Mouse (Mus musculus): ENCODE measurements at regions not wholly inside any gene's neighbourhood (a gene's known extent, or its start where the extent isn't known, plus 50 kb on each side); places are given as distances from the start of the nearest gene placed in this dataset.

DNA sequence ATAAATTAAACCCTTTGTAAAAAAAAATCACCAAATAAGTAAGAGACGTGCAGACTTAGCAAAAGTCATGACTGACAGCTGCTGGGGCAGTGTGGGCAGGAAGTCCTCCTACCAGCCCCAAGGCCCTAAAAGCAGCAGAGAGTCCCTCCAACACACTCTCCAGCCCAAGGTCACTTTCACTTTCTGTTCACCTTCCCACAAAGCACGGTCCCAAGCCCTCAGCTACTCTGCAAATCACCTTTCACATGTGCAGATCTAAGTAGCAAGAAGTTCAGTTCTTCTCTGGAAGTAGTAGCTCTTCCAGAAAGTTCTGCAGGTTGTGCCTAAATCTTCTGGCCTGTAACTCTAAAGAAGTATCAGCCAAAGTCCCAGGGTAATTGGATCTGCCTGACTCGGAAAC lies 120.8 kb upstream of the Gm26657 start:
- DNase-seq, result no peak

DNA sequence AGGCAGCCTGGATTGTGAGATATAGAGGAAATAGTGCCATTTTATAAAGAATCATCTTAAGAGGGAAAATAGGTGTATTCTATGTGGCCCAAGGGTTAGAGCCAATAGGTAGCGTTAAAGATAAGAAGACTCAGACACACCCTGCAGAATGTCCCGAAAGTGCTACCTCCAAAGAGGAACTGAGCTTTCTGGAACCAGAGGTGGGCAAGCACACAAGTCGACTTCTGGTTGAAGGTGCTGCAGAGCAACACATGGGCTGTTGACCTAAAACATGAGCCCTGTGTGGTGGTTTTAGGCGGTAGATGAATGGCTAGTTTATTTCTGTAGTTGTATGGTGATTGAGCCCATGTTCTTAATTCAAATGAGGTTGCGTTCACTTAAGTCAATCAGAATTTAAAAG lies 121.4 kb upstream of the Gm26657 start:
- no peak for DNase-seq

DNA sequence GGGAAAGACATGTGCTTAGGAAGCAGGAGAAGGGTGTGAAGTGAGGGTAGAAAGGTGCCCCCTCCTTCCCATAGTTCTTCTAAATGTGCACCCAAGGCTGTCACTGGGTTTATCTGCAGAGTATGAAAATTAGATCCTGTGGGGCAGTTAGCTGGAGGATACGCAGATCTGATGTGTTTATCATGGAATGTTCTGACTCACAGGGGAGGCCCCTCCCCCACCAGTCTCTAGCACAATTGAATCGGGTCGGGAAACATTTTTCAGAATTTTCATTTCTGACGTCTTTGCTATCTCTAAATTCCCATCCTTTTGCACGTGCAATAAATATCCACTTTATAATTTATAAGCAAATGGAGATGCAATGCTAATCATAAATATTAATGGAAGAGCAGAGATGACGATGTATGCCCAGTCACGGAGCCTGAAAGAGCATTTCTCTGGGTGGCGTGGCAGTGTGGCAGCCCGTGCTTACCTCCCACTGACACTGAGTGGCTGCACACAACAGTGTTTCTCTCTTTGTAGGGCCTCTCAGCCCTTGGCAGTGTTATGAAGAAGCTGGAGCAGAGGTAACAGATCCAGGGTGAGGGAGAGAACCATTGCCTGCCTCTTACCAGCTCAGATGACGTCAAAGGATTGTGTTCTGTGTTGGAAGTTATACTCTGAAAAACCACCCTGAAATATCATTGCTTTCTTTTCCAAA lies 122.1 kb upstream of the Gm26657 start:
- no peak for DNase-seq

DNA sequence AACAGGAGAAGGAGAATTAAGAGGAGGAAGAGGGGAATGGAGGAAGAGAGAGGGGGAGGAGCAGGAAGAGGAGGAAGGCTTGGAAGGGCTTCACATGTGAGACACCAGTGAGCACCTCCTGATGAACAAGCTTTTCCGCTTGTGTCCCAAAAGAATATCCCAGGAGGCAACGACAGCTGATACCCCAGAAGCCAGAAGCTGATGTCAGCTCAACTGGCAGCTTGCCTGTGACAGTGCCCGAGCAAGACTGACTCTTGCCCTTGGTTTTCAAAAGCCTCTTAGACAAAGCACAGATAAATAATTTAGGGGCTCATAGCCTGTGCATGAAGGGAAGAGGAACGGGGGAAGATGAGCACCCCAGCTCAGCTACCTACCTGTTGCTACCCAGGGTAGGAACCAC lies 127.5 kb upstream of the Gm26657 start:
- DNase-seq, result no peak

DNA sequence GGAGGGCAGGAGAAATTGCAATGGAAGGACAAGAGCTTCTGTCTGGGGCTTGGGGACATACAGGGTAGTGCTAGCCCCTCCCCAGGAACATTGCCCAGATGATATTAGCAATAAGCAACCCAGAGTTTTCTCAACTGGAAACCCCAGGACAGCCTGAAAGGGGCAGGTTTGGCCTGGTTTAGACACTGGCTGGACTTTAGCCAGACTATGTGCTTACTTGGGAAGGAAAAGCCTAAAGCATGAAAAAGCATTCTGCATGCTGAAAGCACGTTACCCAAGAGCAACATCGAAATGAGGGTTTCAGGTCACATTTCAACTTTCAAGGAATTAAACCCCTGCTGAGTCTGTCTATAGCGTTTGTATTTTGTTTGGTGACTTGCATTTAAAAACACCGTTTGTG lies 128.1 kb upstream of the Gm26657 start:
- DNase-seq, result no peak

DNA sequence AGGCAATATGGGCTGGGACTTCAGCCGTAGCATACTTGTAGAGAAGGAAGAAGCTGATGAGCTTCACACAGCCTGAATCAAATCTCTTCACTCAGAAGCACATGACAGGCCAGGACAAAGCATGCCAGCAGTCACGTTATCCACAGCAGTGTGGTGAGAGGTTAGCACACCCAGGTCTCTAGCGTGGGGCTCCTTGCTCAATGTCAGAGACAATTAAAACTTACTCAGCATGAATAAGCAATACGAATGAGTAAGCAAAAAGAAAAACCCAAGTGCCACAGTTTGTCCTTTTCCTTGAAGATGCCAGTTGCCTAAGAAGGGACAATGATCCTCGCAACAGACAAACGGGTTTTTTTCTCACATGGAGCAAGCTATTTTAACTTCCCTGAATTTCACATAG lies 129.6 kb upstream of the Gm26657 start:
- no peak for DNase-seq

DNA sequence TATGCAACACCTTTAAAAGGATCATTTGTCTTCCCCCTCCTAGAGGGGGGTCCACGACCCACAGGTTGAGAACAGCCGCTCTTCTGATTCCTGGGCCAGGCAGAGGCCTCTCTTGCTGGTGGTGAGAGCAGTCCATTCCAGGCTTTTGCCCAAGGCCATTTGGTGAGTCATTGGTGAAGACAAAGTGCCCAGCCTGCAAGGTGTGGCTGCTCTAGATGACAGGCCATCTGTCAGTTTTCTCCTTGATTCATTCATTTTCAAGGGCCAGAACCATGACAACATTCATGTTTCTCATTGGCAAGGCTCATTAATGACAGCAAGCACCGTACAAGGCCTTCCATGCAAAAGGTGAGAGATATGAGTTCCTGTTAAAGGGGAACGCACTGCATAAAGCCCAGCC lies 131.2 kb upstream of the Gm26657 start:
- DNase-seq, result no peak

DNA sequence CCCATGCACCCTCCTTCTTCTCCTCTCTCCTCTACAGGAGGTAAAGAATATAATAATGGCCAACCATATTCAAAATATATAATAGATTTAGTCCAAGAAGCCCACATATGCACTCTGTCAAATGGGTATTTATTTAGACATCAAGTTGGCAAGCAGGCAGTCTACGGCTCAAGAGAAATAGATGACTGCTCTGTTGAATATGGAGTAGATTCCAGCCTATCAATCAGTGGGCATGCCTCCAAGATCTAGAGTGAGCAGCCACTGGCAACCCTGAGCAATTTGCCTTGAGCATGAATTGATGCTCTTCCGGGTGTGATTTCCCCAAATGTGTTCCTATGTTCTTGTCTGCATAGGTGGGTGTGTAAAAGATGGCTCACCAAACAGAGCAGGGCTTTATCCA lies 141.5 kb upstream of the Gm26657 start:
- DNase-seq, result no peak

DNA sequence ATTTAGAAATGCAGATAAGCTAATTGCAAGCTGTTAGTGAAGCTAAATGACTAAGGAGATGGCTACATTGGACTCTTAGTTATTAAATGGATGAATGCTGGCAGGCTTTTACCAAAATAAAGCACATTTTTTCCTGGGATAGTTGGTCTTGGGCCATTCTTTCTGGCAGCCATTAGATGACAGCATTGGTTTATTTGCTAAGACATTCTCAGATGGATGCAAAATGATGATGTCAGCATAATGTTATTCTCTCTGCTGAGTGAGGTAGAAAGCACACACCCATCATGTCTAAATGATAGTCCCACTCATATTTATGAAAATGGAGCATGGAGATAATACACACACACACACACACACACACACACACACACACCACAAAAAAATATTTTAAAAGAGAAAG lies 141.9 kb upstream of the Gm26657 start:
- DNase-seq, result no peak

DNA sequence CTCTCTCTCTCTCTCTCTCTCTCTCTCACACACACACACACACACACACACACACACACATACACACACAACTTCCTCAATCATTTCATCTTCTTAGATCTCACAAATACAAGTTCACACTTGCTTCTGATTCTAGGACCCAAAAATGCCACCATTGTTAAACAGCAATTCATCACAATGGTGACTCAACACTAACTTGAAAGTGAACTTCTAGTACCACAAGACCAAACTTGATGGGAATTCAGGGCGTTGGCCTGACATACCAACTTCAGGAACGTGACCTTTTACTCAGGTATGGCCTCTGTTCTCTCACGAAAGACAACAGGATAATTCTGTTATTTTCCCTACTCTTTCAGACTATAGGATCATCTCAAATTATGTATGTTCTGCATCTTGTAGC lies 157.5 kb upstream of the Gm26657 start:
- DNase-seq, result no peak

DNA sequence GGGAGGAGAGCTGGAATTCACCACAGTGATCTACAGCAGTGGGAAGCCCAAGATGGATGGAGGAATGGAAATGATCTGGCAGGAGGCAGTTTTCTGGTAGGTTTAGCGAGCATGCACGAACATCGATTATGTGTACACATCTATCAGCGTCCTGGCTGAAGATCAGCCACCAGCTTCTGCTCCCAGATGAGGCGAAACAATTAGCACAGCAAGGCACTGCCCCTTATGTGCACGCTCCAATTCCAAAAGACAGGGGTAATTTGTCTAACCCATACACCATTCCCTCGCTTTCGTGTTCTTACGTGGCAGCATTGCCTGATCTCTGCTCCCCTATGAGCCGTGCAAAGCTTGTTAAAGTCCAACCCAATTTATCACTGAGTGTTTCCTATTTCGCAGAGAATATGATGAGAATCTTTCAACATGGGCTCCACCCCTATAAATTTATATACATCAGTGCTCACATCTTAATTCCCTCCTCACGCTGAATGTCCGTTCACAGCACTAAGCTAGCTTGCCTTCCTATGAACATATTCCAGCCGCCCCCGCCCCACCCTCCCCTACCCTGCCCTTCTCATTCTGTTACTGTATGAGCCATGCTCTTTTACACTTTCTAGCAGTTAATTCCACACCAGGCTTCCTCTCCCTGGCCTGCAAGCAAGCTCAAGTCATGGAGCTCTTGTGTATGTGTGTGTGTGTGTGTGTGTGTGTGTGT lies 162.9 kb upstream of the Gm26657 start:
- DNase-seq, result no peak

DNA sequence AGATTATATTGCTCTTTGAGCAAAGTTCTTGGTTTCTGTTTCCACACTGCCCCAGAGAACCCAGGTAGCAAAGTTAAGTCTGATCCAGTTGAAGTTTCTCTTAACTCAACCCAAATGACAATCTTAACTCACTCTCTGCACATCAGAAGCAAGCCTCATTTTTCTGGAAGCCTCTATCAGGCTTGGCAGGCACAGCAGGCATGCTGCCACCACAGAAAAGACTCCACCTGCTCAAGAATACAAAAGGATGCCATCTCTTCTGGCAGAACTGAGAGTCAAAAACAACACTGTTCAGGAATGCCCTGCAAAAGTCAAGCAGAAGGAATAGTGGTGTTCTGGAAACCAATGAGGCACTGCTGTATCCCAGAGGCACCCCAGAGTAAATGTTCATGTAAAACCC lies 187.7 kb upstream of the Gm26657 start:
- DNase-seq, result no peak

DNA sequence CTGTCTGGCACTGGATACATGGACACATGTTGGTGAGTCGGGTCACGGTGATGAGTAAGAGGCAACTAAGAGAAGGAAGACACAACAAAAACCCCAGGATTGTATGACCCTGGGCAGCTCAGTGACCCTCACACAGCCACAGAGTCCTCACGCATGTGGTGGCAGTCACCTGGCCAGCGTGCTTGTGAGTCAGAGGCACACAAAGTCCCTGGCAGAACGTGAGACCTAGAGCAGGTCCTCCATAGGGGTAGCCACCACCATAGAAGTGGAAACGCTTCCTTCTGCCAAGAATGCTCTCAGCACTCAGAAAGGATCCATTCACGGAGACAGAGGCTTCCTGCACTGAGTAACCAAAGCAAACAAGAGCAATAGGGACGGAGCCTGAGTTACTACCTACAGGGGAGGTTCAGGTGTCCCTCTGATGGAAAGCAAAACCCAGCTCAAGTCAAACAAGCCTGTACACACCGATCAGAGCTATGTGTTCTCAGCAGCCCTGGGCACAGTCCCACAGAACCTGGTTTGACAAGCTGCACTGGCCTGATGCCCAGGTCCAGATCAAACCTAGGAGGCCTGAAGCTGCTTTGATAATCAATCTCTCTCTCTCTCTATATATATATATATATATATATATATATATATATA lies 206.4 kb upstream of the Gm26657 start:
- no peak for DNase-seq

DNA sequence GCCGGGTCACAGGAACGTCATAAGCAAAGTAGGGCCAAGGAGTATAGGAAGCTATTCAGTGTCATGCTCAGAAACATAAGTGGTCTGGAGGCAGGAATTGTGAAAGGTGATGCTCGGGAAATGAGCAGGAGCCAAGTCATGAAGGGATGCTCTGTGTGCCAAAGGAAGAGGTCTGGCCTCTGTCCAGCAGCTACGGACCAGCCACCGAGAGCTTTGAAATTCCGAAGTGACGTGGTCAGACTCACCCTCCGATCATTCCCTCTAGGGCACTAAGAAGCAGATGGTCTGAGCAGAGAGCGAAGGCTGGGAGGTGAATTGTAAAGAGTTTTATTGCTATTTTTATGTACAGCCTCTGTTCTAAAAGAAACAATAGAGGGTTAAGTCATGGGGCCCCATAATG lies 206.9 kb upstream of the Gm26657 start:
- no peak for DNase-seq

DNA sequence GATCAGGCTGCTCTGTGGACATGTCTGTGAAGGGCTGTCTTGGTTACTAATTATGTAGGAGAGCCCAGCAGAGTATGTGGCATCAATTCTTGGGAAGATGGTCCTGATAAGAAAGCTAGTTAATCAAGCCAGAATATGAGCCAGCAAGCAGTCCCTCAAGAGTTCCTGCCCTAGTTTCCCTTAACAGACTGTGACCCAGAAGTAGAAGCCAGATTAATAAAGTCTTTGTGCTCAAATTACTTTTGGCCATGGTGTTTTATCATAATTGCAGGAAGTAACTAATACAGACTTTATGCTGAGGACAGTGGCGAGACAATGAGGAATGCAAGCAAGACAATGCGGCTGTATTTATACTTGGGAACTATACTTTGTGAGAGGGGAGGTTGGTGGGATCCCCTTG lies 211.3 kb upstream of the Gm26657 start:
- DNase-seq, result no peak

DNA sequence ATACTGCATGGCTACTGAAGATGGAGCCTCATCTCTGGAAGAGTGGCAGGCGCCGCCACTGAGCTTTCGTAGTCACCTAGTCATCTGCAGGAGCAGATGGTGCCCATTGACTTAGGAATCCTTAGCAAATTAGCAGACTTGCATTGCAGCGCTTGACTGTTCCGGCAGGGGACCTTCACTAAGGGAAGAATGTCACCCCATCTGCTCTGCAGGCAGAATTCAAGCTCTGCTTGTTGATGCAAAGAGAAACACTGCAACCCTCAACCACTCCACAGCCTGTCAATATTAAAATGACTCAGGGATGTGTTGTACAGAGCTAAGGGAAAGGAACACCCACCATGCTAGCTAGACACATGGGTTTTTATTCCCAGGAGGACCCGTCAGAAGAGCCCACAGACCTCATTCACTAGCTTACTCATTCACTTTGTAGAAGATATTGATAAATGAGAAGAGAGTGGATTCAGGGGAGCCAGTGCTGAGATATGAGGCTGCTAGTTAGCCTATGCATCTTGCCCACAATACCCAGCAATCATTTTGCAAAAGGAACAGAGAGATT lies 215.4 kb upstream of the Gm26657 start:
- DNase-seq, result no peak

DNA sequence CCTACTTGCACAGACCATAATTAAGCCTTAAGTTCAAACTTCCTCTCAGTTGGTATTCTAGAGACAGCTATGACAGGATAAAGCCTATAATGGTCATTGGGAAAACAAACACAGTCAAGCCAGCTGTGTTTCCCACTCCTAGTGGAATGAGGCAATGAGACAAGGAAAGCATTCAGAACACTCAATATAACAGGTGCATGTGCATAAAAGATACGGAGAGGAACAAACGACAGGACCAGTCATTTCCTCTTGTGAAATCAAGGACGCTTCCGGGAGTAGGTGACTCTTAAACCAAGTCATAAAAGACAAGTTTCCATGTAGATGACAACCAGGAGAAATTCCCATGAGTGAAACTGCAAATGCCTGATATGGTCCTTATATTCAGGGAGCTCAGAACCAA lies 232.1 kb upstream of the Gm26657 start:
- no peak for DNase-seq

DNA sequence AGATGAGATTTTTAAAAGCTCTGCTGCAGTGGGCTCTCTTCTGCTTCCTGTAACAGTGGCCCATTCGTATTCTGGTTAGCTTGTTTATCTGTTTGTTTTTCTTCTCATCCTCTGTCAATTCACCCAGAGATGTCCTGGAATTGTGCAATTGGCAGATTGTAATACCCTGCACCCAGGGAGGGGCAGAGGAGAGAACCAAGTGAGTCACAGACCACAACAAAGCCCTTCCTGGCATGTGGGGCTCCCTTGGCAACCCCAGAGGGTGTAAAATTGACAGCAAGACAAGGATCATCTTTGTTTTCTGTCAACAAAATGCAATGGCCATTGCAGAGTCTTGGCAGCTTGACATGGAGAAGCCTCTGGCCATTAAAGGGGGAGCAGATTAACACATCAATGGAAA lies 233.1 kb upstream of the Gm26657 start:
- no peak for DNase-seq

DNA sequence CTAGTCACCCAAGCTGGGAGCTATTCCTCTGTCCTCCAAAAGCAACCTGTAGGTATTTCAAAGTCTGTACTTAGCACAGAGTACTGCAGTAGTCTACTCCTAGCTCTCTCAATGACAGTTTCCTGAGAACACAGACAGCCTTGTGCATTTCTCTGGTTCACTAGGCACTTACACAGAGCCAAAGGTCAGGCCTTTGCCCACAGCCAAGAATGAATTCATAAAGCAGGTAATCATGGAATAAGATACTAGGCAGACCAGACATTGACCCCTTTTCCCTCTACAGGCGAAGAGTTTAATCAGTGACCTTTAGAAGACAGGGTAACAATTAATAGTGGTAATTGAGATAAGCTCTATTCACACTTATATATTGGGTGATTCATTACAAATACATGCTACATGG lies 233.8 kb upstream of the Gm26657 start:
- no peak for DNase-seq

DNA sequence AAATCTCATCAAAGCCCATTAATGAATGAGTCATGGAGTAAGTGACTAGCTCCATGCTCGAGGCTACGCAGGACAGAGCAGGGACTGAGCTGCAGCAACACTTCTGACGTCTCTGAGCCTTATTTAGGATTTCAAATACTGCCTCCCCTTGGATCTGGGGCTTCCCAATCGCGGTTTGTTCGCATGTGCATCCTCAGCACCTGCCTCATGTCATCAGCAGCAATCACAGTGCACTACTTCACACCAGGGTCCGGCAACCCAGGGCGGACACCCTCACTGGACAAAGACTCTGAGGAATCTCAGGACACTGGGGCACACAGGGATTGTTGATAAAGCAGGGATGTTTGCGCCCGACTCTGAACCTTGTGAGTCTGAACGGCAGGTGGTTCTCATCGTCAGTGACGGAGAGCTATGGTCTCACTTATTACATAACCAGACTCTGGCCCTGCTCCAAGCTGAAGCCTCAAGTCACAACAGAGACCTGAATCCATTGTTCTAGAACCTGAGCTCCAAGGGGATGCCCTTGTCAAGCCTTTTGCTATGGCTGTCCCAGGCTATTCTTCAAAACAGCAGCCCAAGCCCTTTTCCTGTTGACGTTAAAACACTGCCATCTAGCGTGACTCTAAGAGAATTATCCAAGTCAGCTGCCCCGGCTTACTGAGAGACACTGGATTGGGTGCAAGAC lies 247.2 kb upstream of the Gm26657 start:
- DNase-seq, result no peak

DNA sequence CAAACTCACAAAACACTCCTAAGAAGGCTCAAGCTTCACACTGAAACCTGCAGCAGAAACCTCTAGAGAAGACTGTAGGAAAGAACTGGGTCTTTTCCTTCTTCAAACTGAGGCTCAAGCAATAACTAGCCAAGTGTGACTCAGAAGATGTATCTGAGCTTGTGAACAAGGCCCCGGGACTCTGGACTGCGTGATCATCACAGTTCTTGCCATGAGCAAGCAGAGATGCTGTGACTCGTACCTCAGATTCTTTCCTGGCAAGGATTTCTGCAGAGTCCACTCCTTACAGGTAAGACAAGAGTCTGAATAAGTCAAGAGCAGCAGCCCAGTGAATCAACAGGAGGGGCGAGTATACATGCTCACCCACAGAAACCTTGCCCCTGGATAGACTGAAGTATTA lies 250.5 kb upstream of the Gm26657 start:
- DNase-seq, result no peak

DNA sequence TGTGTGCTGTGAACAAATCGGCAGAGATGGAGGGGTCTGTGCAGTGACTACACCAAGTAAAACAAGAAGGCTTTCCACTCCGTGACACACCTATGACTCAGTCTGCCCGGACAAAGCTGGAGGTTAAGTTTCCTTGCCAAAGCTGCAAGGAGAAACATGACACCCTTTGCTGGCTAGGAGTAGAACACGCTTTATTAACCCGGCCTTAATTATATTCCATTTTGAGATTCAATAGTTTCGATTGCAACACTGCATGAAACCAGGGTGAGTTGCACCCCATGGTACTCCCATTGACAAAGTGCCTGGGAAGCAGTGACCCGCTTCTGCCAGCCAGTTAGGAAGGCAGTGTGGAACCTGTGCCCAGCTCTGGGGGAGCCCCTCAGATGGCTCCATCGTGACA lies 256.2 kb upstream of the Gm26657 start:
- DNase-seq, result no peak

DNA sequence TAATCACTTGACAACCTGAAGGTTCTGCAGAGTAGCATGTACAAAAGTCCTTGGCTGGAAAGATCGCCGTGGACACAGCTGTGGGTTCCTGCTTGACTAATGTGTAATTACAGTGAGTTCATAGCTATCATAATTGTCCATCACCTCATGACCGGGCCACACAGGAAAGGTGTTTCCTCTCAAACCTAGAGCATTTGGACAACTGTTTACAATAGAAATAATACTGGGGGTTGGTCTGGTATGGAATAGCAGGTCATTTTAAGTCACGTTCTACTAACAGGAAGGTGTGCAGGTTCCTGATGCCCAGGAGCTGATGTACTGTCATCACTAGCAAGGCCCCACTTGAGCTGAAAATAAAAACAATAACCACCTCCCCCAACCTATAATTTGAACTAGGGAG lies 283.1 kb upstream of the Gm26657 start:
- DNase-seq, result no peak

DNA sequence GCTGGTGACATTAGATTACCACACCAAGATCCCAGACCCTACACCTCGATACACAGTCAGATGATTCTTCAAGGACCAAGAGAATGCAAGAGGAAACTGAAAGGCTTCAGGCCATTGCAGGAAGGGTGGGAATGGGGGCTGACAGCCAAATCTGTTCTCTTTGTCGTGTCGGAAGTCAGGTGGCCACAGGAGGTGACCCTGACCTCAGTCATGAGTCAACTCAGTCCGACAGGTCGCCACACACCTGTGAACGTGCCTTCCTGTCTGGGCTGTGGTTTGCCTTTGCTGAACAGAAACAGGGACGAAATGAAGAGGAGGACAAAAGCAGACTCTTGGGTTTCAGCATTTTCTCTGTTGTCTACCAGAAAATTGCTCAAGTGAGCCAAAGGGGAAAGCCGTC lies 318.3 kb upstream of the Gm26657 start:
- DNase-seq, result no peak

Data from thymus, postnatal 36 days (tissue).